Mouse (Mus musculus): ENCODE data around the gene Rbfox2. TPM values are rescaled to one million over a fixed set of nuclear protein-coding genes. Genes with fewer than 3 reads are reported as not detected.

Gene Rbfox2
- polyA plus RNA-seq (2015; fragmentation: Nextera tagmentation; extraction: Ambion mirVana) = 59.2 and 80.5 TPM in 2 replicates

GRCm38 (mm10) chr15:77306547-77307261 lies at the start of gene Rbfox2:
Gene Rbfox2 (minus strand): TSS chr15:77307004.

DNA sequence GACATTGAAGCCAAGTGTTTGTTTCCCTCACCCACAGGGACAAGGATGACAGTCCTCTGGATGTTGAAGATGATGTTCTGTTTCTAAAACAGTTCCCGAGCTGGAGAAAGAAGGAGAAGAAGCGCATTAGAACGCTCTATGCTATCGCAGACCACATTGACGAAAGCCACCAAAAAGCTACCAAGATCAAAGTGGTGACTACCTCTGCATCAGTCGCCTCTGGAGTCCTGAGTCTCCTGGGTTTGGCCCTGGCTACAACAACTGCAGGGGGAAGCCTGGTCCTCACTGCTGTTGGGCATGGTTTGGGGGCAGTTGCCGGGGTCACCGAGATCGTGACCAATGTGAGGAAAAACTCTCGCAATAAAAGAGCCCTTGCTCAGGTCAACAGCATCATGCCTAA lies 256.2 kb downstream of the Rbfox2 start, which contains the start of gene Mb:
Gene Mb (minus strand): TSS at position 101 of the 400 bp plus-strand sequence.

DNA sequence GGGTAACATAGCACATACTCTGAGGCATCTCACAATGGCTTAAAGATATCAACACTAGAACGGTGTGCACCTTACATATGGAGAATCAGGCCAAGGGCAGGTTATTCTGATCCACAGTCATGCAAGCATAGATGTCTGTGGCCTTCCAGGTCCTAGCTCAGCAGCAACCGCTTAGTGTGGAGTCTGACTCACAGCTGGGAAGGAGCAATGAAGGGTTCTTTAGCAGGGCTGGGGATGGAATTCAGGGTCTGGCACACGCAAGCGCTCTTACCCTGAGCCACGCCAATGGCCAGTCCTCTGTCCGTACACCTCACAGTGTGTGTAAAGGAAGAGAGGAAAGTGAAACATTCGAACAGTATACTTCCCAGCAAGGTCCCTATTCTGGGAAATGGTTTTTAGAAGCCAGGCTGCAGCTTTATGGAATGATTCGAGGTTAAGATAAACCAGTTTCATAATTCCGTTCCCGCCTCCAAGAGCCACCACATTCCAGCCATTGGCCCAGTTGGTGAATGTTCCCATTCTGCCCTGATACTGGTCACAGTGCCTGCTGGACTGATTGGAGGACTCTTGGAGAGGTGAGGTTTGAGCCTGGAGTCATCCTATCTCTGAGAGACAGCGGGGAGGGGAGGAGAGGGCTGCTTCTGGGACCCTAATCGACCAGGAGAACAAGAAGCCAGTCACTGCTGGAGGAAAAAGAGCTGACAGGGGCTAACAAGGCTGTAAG lies 262.0 kb downstream of the Rbfox2 start, which contains the start of gene Apol6:
Gene Apol6 (plus strand): TSS at position 133 of the 724 bp plus-strand sequence.

Other genes with a start within 250 kb of the Rbfox2 start
- gene Apol7a, start 92.1 kb upstream of the Rbfox2 start, polyA plus RNA-seq (2015; fragmentation: Nextera tagmentation; extraction: Ambion mirVana) = not detected in 2 replicates
- gene Apol9a, start 104.1 kb upstream of the Rbfox2 start, polyA plus RNA-seq (2015; fragmentation: Nextera tagmentation; extraction: Ambion mirVana) = 0.65 and 2.1 TPM in 2 replicates
- not detected in 2 replicates for gene Apol7b, start 140.5 kb upstream of the Rbfox2 start, polyA plus RNA-seq (2015; fragmentation: Nextera tagmentation; extraction: Ambion mirVana)
- gene Apol10a, start 170.0 kb upstream of the Rbfox2 start, polyA plus RNA-seq (2015; fragmentation: Nextera tagmentation; extraction: Ambion mirVana) = not detected in 2 replicates
- not detected in 2 replicates for gene Apol11a, start 201.3 kb upstream of the Rbfox2 start, polyA plus RNA-seq (2015; fragmentation: Nextera tagmentation; extraction: Ambion mirVana)
- gene Apol7c, start 226.3 kb upstream of the Rbfox2 start, polyA plus RNA-seq (2015; fragmentation: Nextera tagmentation; extraction: Ambion mirVana) = not detected in 2 replicates

Data from neural tube, postnatal 0 days (tissue).